Mouse (Mus musculus): ENCODE results near the gene Ak9. TPM values are rescaled to one million over a fixed set of nuclear protein-coding genes. Genes with fewer than 3 reads are reported as not detected.

The Ak9 gene
- polyA plus RNA-seq, 1 experiment from 2014 or later, result not detected

DNA sequence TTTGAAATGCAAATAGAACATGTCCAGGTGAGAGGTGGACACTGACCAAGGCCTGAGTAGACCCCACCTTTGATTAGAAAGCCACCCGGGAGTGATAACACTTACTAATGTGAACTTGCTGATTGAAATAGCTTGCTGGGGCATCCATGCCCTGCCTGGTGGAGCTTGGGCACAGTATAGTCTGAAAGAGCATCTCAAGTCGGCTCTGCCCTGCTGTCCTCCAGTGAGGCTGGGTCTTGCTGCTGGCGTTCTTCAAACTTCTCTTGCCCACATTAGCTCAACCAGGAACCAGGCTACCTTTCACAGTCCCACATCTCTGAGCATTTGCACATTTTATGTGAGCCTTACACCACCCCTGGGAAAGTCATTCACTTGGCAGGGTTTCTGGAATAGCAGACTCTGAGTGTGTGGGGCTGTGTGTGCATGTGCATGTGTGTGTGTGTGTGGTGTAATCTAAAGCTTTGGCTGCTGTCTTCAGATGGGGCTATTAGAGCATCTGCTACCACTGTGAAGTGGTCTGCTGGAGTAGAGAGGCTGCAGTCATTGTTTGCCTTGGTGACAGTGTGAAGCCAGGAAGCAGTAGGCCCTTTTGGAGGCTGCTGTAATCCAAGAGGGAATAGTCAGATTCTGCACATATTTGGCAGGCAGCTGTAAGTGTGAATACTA is 157.4 kb downstream of the Ak9 start:
- Histone ChIP-seq H3K4me2 (replicated peaks) (no peak overlapping the region), H3K36me3 (peaks cover 19% of the 10 kb centered on the region), H3K4me3 (replicated peaks) (no peak overlapping the region), H3K27ac (no peak overlapping the region), H3K9me3 (no peaks in the 10 kb centered on the region), H3K27me3 (replicated peaks) (no peaks in the 10 kb centered on the region), H3K4me1 (replicated peaks) (no peaks in the 10 kb centered on the region), H3K9ac (no peak overlapping the region)
- ATAC-seq, result no peak
- 90% methylated on average over 3 of the region's 3 CpGs for WGBS

GRCm38 (mm10) chr10:41464401-41464955 is 160.7 kb downstream of the Ak9 start:
- Histone ChIP-seq H3K4me3 (replicated peaks) (no peak overlapping the region), H3K4me1 (replicated peaks) (no peaks in the 10 kb centered on the region), H3K27ac (no peak overlapping the region), H3K9ac (no peak overlapping the region), H3K27me3 (replicated peaks) (no peaks in the 10 kb centered on the region), H3K36me3 (peaks cover 18% of the 10 kb centered on the region), H3K9me3 (no peaks in the 10 kb centered on the region), H3K4me2 (replicated peaks) (no peak overlapping the region)
- ATAC-seq, result no peak
- 60% methylated on average over 15 of the region's 15 CpGs for WGBS

- H3K36me3 ChIP-seq, result peaks cover 10% of the 10 kb centered on the region
- no peak overlapping the region for H3K27ac ChIP-seq
- no peak overlapping the region for H3K9ac ChIP-seq
- ATAC-seq, result no peak
- no peaks in the 10 kb centered on the region for H3K9me3 ChIP-seq
- no peak overlapping the region for H3K4me3 ChIP-seq (replicated peaks)
- H3K4me1 ChIP-seq (replicated peaks), result no peaks in the 10 kb centered on the region
- no peaks in the 10 kb centered on the region for H3K27me3 ChIP-seq (replicated peaks)
- H3K4me2 ChIP-seq (replicated peaks), result no peak overlapping the region
- WGBS, result 57% methylated on average over 6 of the region's 6 CpGs
Measured at GRCm38 (mm10) chr10:41467325-41467724, 163.5 kb downstream of the Ak9 start.

DNA sequence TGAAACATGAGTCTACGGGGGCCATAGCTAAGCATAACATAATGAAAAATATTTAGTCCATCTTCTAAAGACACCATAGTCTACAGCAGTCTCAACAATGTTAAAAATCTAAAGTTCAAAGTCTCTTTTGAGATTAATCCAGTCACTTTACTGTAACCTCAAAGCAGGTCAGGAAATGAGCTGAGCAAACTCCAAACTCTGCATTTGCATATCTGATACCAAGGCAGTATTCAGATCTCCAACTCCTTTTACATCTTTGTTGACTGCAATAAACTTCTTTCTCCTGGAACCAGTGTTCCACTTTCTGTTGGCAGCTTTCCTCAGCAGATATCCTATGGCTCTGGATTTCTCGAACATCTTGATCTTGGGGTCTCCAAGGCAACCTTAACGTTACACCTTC is 166.9 kb downstream of the Ak9 start:
- Histone ChIP-seq H3K4me3 (replicated peaks) (no peak overlapping the region), H3K9me3 (no peaks in the 10 kb centered on the region), H3K4me2 (replicated peaks) (no peak overlapping the region), H3K4me1 (replicated peaks) (peaks cover 8% of the 10 kb centered on the region), H3K36me3 (no peaks in the 10 kb centered on the region), H3K27me3 (replicated peaks) (no peaks in the 10 kb centered on the region), H3K9ac (no peak overlapping the region), H3K27ac (no peak overlapping the region)
- peak; percentile 35 for ATAC-seq
- 80% methylated on average over 3 of the region's 3 CpGs for WGBS

DNA sequence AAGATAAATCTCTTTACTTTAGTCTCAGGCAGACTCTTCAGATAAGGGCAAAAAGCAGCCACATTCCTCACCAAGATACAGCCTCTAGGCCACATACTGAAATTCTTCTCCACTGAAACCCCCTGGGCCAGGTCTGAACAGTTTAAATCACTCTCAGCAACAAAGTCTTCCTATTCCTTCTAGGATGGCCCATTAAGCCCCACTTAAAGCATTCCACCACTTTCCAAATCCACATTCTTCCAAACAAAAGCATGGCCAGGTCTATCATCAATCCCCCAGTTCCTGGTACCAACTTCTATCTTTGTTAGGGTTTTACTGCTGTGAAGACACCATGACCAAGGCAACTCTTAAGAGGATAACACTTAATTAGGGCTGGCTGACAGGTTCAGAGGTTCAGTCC is 168.8 kb downstream of the Ak9 start:
- ATAC-seq, result no peak
- Histone ChIP-seq H3K27ac (no peak overlapping the region), H3K27me3 (replicated peaks) (no peaks in the 10 kb centered on the region), H3K9ac (no peak overlapping the region), H3K4me1 (replicated peaks) (peaks cover 19% of the 10 kb centered on the region), H3K36me3 (no peaks in the 10 kb centered on the region), H3K9me3 (no peaks in the 10 kb centered on the region), H3K4me3 (replicated peaks) (no peak overlapping the region), H3K4me2 (replicated peaks) (no peak overlapping the region)

GRCm38 (mm10) chr10:41472962-41473481 is 169.2 kb downstream of the Ak9 start:
- Histone ChIP-seq H3K4me2 (replicated peaks) (no peak overlapping the region), H3K27me3 (replicated peaks) (no peaks in the 10 kb centered on the region), H3K36me3 (no peaks in the 10 kb centered on the region), H3K27ac (no peak overlapping the region), H3K9me3 (no peaks in the 10 kb centered on the region), H3K9ac (no peak overlapping the region), H3K4me1 (replicated peaks) (peaks cover 22% of the 10 kb centered on the region), H3K4me3 (replicated peaks) (no peak overlapping the region)
- ATAC-seq, result no peak
- 68% methylated on average over 5 of the region's 5 CpGs for WGBS

- Histone ChIP-seq H3K4me3 (replicated peaks) (no peak overlapping the region), H3K36me3 (no peaks in the 10 kb centered on the region), H3K27me3 (replicated peaks) (no peaks in the 10 kb centered on the region), H3K4me1 (replicated peaks) (peaks cover 23% of the 10 kb centered on the region), H3K9ac (no peak overlapping the region), H3K4me2 (replicated peaks) (no peak overlapping the region), H3K9me3 (no peaks in the 10 kb centered on the region), H3K27ac (peak overlapping the region; percentile 7; the same call in 1 of the 2 replicates)
- ATAC-seq, result no peak
- WGBS, result 67% methylated on average over 6 of the region's 6 CpGs
Measured at GRCm38 (mm10) chr10:41473782-41474468, 170.1 kb downstream of the Ak9 start.

DNA sequence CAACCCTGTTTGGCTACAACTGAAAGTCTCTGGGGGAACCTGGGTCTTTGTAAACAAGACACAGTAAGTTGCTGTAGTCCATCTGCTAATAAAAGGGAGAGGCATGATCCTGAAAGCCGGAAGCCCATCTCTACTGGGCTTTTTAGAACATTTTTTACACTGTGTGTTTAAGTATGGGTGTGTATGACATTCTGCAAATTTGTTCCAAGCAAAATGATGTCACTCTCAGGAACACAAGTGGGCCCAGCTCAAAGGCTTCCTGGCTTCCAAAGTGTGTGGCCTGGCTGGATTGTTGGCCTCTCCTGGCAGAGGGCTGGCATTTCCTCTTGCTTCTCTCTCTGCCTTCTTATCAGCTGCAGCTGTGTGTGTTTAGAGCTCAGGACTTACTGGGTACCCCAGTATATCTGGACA is 171.2 kb downstream of the Ak9 start:
- no peaks in the 10 kb centered on the region for H3K9me3 ChIP-seq
- H3K4me3 ChIP-seq (replicated peaks), result no peak overlapping the region
- ATAC-seq, result no peak
- H3K27ac ChIP-seq, result peak overlapping the region; percentile 32
- H3K27me3 ChIP-seq (replicated peaks), result no peaks in the 10 kb centered on the region
- H3K4me2 ChIP-seq (replicated peaks), result no peak overlapping the region
- WGBS, result 41% methylated on average over 1 of the region's 1 CpGs
- H3K9ac ChIP-seq, result no peak overlapping the region
- no peaks in the 10 kb centered on the region for H3K36me3 ChIP-seq
- H3K4me1 ChIP-seq (replicated peaks), result peaks cover 23% of the 10 kb centered on the region

DNA sequence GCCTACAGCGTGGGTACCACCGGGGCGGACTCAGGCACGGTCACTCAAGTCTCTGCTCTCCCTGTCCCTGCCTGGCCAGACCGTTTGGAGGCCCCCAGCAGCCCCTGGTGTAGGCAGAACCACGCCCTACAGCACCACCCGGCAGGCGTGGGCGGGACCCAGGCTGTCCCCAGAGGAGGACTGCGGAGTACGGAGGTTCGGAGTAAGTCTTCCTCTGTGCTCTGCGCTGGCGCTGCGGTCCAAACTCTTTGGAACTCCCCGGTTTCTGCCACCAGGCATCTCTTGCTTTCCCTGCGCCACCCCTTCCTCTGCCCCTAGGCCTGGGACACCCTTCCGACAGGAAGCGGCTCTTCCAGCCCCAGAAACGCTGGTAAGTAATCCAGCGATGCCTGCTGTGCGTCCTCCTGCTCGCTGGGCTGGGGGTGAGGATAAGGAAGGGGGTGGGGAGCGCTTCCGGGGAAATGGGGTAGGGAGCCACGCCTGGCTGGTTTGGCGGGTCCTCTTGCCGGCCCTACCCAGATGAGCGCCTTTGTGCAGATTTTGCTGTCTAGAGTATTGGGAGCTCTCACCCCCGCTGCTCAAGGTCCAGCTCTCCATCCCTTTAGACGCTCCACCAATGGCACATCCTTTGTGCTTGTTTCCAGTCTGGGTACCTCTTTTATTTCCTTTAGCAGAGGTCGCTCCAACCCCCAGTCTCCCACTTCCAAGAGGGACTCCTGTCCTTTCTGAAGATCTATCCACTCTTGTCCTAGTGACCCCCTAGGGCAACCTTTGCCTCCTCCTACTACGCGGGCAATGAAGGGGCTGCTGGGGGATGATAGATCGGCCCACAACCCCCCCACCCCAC is 172.6 kb downstream of the Ak9 start, which contains the start of gene Mical1:
Gene Mical1 (plus strand): TSS at position 144 of the 847 bp plus-strand sequence.
- Histone ChIP-seq H3K27me3 (replicated peaks) (no peaks in the 10 kb centered on the region), H3K9ac (peak within 1 kb of the TSS; percentile 67), H3K9me3 (no peaks in the 10 kb centered on the region), H3K36me3 (no peaks in the 10 kb centered on the region), H3K4me3 (replicated peaks) (peak within 1 kb of the TSS; percentile 59), H3K4me2 (replicated peaks) (peak within 1 kb of the TSS; percentile 94), H3K27ac (peak within 1 kb of the TSS; percentile 80), H3K4me1 (replicated peaks) (peaks cover 23% of the 10 kb centered on the region)
- peak; percentile 73 for ATAC-seq
- WGBS, result under 1% methylated on average over 35 of the region's 35 CpGs

GRCm38 (mm10) chr10:41477018-41477277 is 173.2 kb downstream of the Ak9 start:
- Histone ChIP-seq H3K27ac (peak overlapping the region; percentile 80), H3K4me3 (replicated peaks) (peak overlapping the region; percentile 59), H3K4me2 (replicated peaks) (peak overlapping the region; percentile 94), H3K9me3 (no peaks in the 10 kb centered on the region), H3K4me1 (replicated peaks) (peaks cover 23% of the 10 kb centered on the region), H3K36me3 (peaks cover 1% of the 10 kb centered on the region; the same call in 1 of the 2 replicates), H3K9ac (peak overlapping the region; percentile 67), H3K27me3 (replicated peaks) (no peaks in the 10 kb centered on the region)
- peak; percentile 3; the same call in 1 of the 2 replicates for ATAC-seq
- WGBS, result 5% methylated on average over 9 of the region's 9 CpGs

DNA sequence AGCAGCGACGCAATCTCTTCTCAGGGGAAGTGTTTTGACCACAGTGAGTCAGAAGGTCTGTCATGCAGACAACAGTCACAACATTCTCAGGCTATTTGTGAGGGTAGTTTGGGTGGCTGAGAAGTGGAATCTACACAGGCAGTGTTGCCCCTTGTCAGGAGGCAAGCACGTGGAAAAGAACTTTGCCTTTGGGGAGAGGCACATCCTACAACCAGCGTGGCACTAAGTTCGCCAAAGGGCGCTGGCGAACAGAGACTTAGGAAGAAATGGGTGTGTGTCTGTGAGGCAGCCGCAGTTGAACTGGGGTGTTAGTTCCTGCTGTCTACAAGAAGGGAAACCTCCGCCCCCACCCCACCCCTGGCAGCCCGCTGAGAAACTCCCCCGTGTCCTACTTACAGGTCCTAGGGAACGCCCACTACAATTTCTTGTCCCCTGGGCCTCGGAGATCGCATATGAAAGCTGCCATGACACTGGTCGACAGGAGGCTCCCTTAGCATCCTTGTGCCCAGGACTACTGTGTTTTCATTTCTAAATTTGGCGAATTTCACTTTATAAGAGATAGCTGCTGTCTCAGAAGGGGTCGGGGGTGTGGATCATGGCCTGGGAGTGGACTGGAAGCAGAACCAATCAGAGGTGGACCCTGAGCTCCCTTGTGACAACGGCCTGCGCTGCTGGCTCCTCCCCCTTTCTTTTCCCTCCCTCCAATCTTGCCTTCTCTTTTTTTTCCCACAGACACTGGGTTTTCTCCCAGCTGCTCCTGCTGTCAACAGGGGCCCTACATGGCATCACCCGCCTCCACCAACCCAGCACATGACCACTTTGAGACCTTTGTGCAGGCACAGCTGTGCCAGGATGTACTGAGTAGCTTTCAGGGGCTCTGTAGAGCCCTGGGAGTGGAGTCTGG is 173.8 kb downstream of the Ak9 start:
- WGBS, result 6% methylated on average over 20 of the region's 20 CpGs
- peaks cover 23% of the 10 kb centered on the region for H3K4me1 ChIP-seq (replicated peaks)
- no peaks in the 10 kb centered on the region for H3K27me3 ChIP-seq (replicated peaks)

More for the DNA sequence above, 173.8 kb downstream of the Ak9 start:
- peaks cover 5% of the 10 kb centered on the region; the same call in 1 of the 2 replicates for H3K36me3 ChIP-seq
- peak overlapping the region; percentile 59 for H3K4me3 ChIP-seq (replicated peaks)
- peak overlapping the region; percentile 94 for H3K4me2 ChIP-seq (replicated peaks)
- ATAC-seq, result peak; percentile 63
- peak overlapping the region; percentile 80 for H3K27ac ChIP-seq
- no peaks in the 10 kb centered on the region for H3K9me3 ChIP-seq
- H3K9ac ChIP-seq, result peak overlapping the region; percentile 67

Measured in intestine, embryonic 15.5 days (tissue).